In genomic region chr13:46525295-46526255, GRCm38 (mm10) we compare ENCODE assay signal across 36 mouse cellular contexts. TPM values are rescaled to one million over a fixed set of nuclear protein-coding genes. Genes with fewer than 3 reads are reported as not detected.
DNase-seq lines count a peak whose midpoint lies in the region; ATAC-seq and TF ChIP-seq lines count a peak whose summit lies in the region.
"Had no signal": no experiment of that assay in that cellular context is flagged by ENCODE, and none has a peak within 500 bp of the region (broad histone marks: within the 10 kb centered on the region; RNA-seq: fewer than 3 reads in every experiment).

No protein-coding gene starts in this region.

- H3K4me2 ChIP-seq in heart, embryonic 12.5 days, result no peak overlapping the region
- H3K4me2 ChIP-seq in heart, postnatal 0 days (ENCODE audit: low read depth, low read length), result no peak overlapping the region
- H3K4me2 ChIP-seq: embryonic facial prominence, embryonic 13.5 days; hindbrain, embryonic 15.5 days; limb, embryonic 15.5 days; liver, embryonic 13.5 days; midbrain, embryonic 13.5 days; neural tube, embryonic 15.5 days had no signal

- TF ChIP-seq EP300 in heart, postnatal 0 days (IDR thresholded peaks at IDR 0.05; ENCODE audit: low read depth), result no peak

- no peak for ATAC-seq in heart, embryonic 12.5 days (ENCODE audit: insufficient number of reproducible peaks, low FRiP score)
- ATAC-seq in heart, postnatal 0 days (ENCODE audit: insufficient read depth, low read depth), result no peak
- ATAC-seq: activated CD4-positive, CD25-positive, alpha-beta regulatory T cell, adult 4 months; CD4-positive, CD25-positive, alpha-beta regulatory T cell, adult 4 months; forebrain, embryonic 16.5 days; inflammation-experienced regulatory T-cells, adult 6 months; lung, postnatal 0 days; midbrain, embryonic 13.5 days had no signal

- H3K9ac ChIP-seq in heart, embryonic 12.5 days, result no peak overlapping the region
- no peak overlapping the region for H3K9ac ChIP-seq in heart, postnatal 0 days (replicated peaks; ENCODE audit: low read depth, low read length)
- H3K9ac ChIP-seq: embryonic facial prominence, embryonic 13.5 days; hindbrain, embryonic 15.5 days; limb, embryonic 15.5 days; liver, embryonic 13.5 days; midbrain, embryonic 13.5 days; neural tube, embryonic 15.5 days had no signal

- H3K4me3 ChIP-seq in heart, embryonic 12.5 days, result no peak overlapping the region
- no peak overlapping the region for H3K4me3 ChIP-seq in heart, postnatal 0 days (ENCODE audit: low read depth, low read length)
- H3K4me3 ChIP-seq: embryonic facial prominence, embryonic 13.5 days; forebrain, embryonic 10.5 days; hindbrain, embryonic 10.5 days; hindbrain, embryonic 15.5 days; limb, embryonic 15.5 days; liver, embryonic 13.5 days; midbrain, embryonic 13.5 days; neural tube, embryonic 15.5 days had no signal

- H3K27me3 ChIP-seq in heart, embryonic 12.5 days (replicated peaks), result no peaks in the 10 kb centered on the region
- no peaks in the 10 kb centered on the region for H3K27me3 ChIP-seq in heart, postnatal 0 days (ENCODE audit: control insufficient read depth, insufficient read depth, low read length)
- H3K27me3 ChIP-seq: embryonic facial prominence, embryonic 13.5 days; hindbrain, embryonic 15.5 days; limb, embryonic 15.5 days; liver, embryonic 13.5 days; neural tube, embryonic 15.5 days had no signal

- intact Hi-C loops in gastrocnemius, postnatal 36 days (cut with DNase I), result no loop called here

- no peak for TF ChIP-seq CTCF in heart, postnatal 0 days (IDR thresholded peaks at IDR 0.05; ENCODE audit: low read depth)

- peak; percentile 45 for DNase-seq in gastrocnemius, postnatal 25 days
- DNase-seq in gastrocnemius, postnatal 36 days, result no peak
- no peak for DNase-seq in heart, adult 8-10 months (ENCODE audit: low spot score)
- DNase-seq in 416B (ENCODE audit: low read depth), result peak; percentile 10
- DNase-seq in heart, postnatal 0 days (ENCODE audit: low spot score), result no peak
- no peak for DNase-seq in yolk sac, embryonic 10.5 days (ENCODE audit: low spot score)
- DNase-seq in spleen, postnatal 4 days (ENCODE audit: low spot score in 2 of 2), result no peak
- DNase-seq: adrenal gland, adult 2 months; adrenal gland, postnatal 36 days; cerebellum, adult 18-20 months; cerebellum, postnatal 10 days; gastrocnemius, postnatal 10 days; kidney, adult 11 months; kidney, postnatal 14 days; liver, embryonic 13.5 days; lung, adult 18-20 months; retina, postnatal 1 day; right cerebral cortex, postnatal 14 days; thymus, adult 18-20 months; thymus, postnatal 25 days had no signal

- H3K4me1 ChIP-seq in heart, embryonic 12.5 days (replicated peaks), result peaks cover 59% of the 10 kb centered on the region
- peaks cover 23% of the 10 kb centered on the region for H3K4me1 ChIP-seq in heart, postnatal 0 days (ENCODE audit: control insufficient read depth, insufficient read depth)
- H3K4me1 ChIP-seq: limb, embryonic 15.5 days; liver, embryonic 13.5 days; neural tube, embryonic 15.5 days had no signal

- peak overlapping the region; percentile 94 for H3K27ac ChIP-seq in heart, embryonic 12.5 days (ENCODE audit: poor library complexity, severe bottlenecking)
- H3K27ac ChIP-seq in heart, postnatal 0 days (ENCODE audit: low read depth), result peak overlapping the region; percentile 87
- H3K27ac ChIP-seq: embryonic facial prominence, embryonic 13.5 days; forebrain, embryonic 10.5 days; hindbrain, embryonic 10.5 days; hindbrain, embryonic 15.5 days; limb, embryonic 15.5 days; liver, embryonic 13.5 days; macrophage; midbrain, embryonic 13.5 days; neural tube, embryonic 15.5 days; stomach, postnatal 0 days had no signal

- no peaks in the 10 kb centered on the region for H3K9me3 ChIP-seq in heart, embryonic 12.5 days (replicated peaks)
- H3K9me3 ChIP-seq in heart, postnatal 0 days (replicated peaks; ENCODE audit: control insufficient read depth, low read length), result no peaks in the 10 kb centered on the region
- H3K9me3 ChIP-seq: embryonic facial prominence, embryonic 13.5 days; forebrain, embryonic 10.5 days; hindbrain, embryonic 10.5 days; hindbrain, embryonic 15.5 days; limb, embryonic 15.5 days; liver, embryonic 13.5 days; midbrain, embryonic 13.5 days; neural tube, embryonic 15.5 days had no signal

- WGBS in heart, embryonic 12.5 days, result 79% methylated on average over 18 of the region's 18 CpGs
- WGBS in heart, postnatal 0 days, result 76% methylated on average over 18 of the region's 18 CpGs

- peaks cover 20% of the 10 kb centered on the region for H3K36me3 ChIP-seq in heart, embryonic 12.5 days
- H3K36me3 ChIP-seq in heart, postnatal 0 days (replicated peaks; ENCODE audit: control insufficient read depth, insufficient read depth, low read length), result peaks cover 21% of the 10 kb centered on the region
- H3K36me3 ChIP-seq: embryonic facial prominence, embryonic 13.5 days; forebrain, embryonic 10.5 days; hindbrain, embryonic 10.5 days; hindbrain, embryonic 15.5 days; limb, embryonic 15.5 days; liver, embryonic 13.5 days; midbrain, embryonic 13.5 days; neural tube, embryonic 15.5 days had no signal

RNA-seq across cellular contexts. Expression of gene Cap2, which starts 23.9 kb away (rescaled TPM):
- 100 to 1,000 TPM; 281 to 304 TPM for total RNA-seq in gastrocnemius, postnatal 25 days (2021)
- total RNA-seq in gastrocnemius, postnatal 36 days (2021), result 100 to 1,000 TPM; 249 to 277 TPM
- polyA plus RNA-seq in heart, embryonic 12.5 days (2016; fragmentation: Nextera tagmentation; extraction: Ambion mirVana), result 175 and 177 TPM in 2 replicates
- 100 to 1,000 TPM; 137 to 160 (median 155) TPM for total RNA-seq in heart, adult 8-10 months (2022)
- total RNA-seq in heart, postnatal 0 days (2014; rRNA removed; ENCODE audit: low replicate concordance), result 182 and 257 TPM in 2 replicates
- 144 and 146 TPM in 2 replicates for polyA plus RNA-seq in heart, postnatal 0 days (2015; fragmentation: Nextera tagmentation; extraction: Ambion mirVana)
- total RNA-seq: monocyte, adult 5-6 weeks had no signal

Comparison
In these comparisons a context has a peak if more than half of its experiments do, and no peak if none do; other contexts are left out.
1. DNase-seq: peak in gastrocnemius, postnatal 25 days (single experiment) and 416B (single experiment); none in gastrocnemius, postnatal 36 days (0 of 2), heart, adult 8-10 months (single experiment), heart, postnatal 0 days (single experiment), yolk sac, embryonic 10.5 days (single experiment) and spleen, postnatal 4 days (0 of 2).